Mouse (Mus musculus): ENCODE data around the gene 1700007K13Rik. TPM values are rescaled to one million over a fixed set of nuclear protein-coding genes. Genes with fewer than 3 reads are reported as not detected.
"Not testable (repeated sequence)": the region's sequence is repeated elsewhere in the genome, so short reads cannot be mapped to it uniquely, and the experiment has no call there.

The 1700007K13Rik gene
- under 1 TPM; 0.64 to 0.79 TPM for total RNA-seq (2021)
- long read RNA-seq, experiment 1, result 0 reads
- long read RNA-seq, experiment 2, result 0 reads

- peak in 1 of 2 experiments; percentile 35 for DNase-seq (ENCODE audit: low spot score in 2 of 2)
Observed at GRCm38 (mm10) chr2:28465836-28466518, at the start of gene 1700007K13Rik. 1700007K13Rik (minus strand) TSS chr2:28466332.

GRCm38 (mm10) chr2:28514489-28514888 lies 48.4 kb upstream of the 1700007K13Rik start:
- DNase-seq (ENCODE audit: low spot score in 2 of 2), result peak; percentile 68 to 70

GRCm38 (mm10) chr2:28513431-28514370 lies 47.6 kb upstream of the 1700007K13Rik start:
- no peak for DNase-seq (ENCODE audit: low spot score in 2 of 2)

GRCm38 (mm10) chr2:28512798-28513401 lies 46.8 kb upstream of the 1700007K13Rik start, which contains the start of gene Ralgds:
Ralgds (plus strand) TSS chr2:28513125.
- DNase-seq (ENCODE audit: low spot score in 2 of 2), result no peak

- not testable (repeated sequence) for DNase-seq (ENCODE audit: low spot score in 2 of 2)
Observed at GRCm38 (mm10) chr2:28511600-28511999, 45.5 kb upstream of the 1700007K13Rik start.

GRCm38 (mm10) chr2:28506291-28506690 lies 40.2 kb upstream of the 1700007K13Rik start:
- no peak for DNase-seq (ENCODE audit: low spot score in 2 of 2)

- DNase-seq (ENCODE audit: low spot score in 2 of 2), result no peak
Observed at GRCm38 (mm10) chr2:28505795-28506194, 39.7 kb upstream of the 1700007K13Rik start, which contains the start of gene Gm10134. Gm10134 (plus strand) TSS chr2:28506095.

GRCm38 (mm10) chr2:28504676-28505075 lies 38.5 kb upstream of the 1700007K13Rik start:
- DNase-seq (ENCODE audit: low spot score in 2 of 2), result no peak

GRCm38 (mm10) chr2:28502987-28503386 lies 36.9 kb upstream of the 1700007K13Rik start:
- no peak for DNase-seq (ENCODE audit: low spot score in 2 of 2)

GRCm38 (mm10) chr2:28498431-28498830 lies 32.3 kb upstream of the 1700007K13Rik start:
- DNase-seq (ENCODE audit: low spot score in 2 of 2), result no peak

GRCm38 (mm10) chr2:28497561-28497960 lies 31.4 kb upstream of the 1700007K13Rik start:
- no peak for DNase-seq (ENCODE audit: low spot score in 2 of 2)

- no peak for DNase-seq (ENCODE audit: low spot score in 2 of 2)
Observed at GRCm38 (mm10) chr2:28496671-28497070, 30.5 kb upstream of the 1700007K13Rik start, which contains the start of gene Gbgt1. Gbgt1 (plus strand) TSS chr2:28496891.

- no peak for DNase-seq (ENCODE audit: low spot score in 2 of 2)
Observed at GRCm38 (mm10) chr2:28495801-28496595, 29.9 kb upstream of the 1700007K13Rik start.

GRCm38 (mm10) chr2:28495207-28495756 lies 29.1 kb upstream of the 1700007K13Rik start:
- DNase-seq (ENCODE audit: low spot score in 2 of 2), result no peak

GRCm38 (mm10) chr2:28494521-28494920 lies 28.4 kb upstream of the 1700007K13Rik start:
- no peak for DNase-seq (ENCODE audit: low spot score in 2 of 2)

GRCm38 (mm10) chr2:28483861-28484260 lies 17.7 kb upstream of the 1700007K13Rik start:
- no peak for DNase-seq (ENCODE audit: low spot score in 2 of 2)

GRCm38 (mm10) chr2:28479208-28480204 lies 13.4 kb upstream of the 1700007K13Rik start:
- DNase-seq (ENCODE audit: low spot score in 2 of 2), result no peak

GRCm38 (mm10) chr2:28477993-28478392 lies 11.9 kb upstream of the 1700007K13Rik start:
- not testable (repeated sequence) for DNase-seq (ENCODE audit: low spot score in 2 of 2)

GRCm38 (mm10) chr2:28472011-28472410 lies 5.9 kb upstream of the 1700007K13Rik start:
- not testable (repeated sequence) for DNase-seq (ENCODE audit: low spot score in 2 of 2)

Data from adrenal gland, postnatal 4 days (tissue).